Mouse (Mus musculus): ENCODE results near the gene Mrpl45.

Gene Mrpl45

DNA sequence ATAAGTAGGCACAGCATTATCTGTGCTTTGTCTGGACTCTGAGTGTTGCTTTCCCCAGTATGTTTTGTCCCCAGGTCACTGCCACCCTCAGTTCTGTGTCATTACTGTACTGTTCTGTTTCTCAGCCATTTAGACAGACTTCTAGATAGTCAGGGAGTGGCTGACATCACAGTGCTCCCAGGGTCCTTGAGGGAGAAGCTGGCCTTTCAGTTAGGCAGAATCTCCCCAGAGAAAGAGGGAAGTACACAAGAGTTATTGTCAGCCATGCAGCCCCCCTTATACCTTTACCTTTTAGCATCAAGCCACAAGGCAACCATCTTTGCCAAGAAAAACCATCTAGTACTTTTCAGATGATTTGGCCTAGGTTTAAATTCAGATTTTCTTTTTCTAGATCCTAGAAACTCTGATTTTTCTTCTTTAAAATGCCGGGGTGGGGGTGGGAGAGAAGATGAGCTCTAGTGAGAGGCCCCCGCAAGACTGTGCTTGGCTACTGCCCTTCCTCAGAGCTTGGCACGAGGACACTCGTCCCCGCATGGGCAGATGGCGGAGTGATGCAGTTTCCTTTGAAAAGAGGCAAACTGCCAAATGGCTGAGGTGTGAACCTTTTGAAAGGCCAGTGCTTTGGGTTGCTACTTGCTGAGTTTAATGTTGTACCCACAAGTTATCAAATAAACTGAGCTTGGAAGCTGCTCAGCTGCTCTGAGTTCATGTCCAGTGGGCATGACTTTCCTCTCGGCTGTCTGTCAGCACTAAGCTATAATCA, 55.0 kb downstream of the Mrpl45 start:
- DNase-seq = no peak

DNA sequence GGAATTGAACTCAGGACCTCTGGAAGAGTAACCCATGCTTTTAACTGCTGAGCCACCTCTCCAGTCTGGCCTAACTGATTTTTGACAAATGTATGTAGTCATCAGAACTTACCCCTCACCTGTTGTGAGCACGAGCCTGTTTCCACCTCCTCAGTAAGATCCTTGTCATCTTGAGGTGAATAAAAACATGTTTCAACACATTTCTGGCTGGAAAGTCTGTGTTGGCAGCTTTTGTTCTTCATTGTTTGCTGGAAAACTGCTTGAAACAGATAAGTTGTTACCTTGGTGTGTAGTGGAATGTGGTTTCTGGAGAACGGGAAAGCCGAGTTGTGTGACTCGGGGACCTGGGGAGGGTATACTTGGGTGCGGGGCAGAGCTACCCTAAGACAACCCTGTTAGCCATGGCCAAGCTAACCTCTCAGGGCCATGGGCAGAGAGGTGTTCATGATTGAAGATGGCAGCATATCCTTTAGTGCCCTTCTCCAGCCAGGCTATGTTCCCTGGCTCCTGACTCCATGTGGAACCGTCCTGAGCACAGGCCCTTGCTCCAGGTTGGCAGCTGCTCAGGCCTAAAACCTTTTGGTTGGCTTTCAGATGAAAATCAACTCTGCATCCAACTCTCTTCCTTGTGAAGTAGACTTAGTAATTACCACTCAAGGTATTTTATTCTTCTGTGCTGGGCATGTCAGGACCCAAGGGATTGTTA, 56.8 kb downstream of the Mrpl45 start:
- DNase-seq = no peak

DNA sequence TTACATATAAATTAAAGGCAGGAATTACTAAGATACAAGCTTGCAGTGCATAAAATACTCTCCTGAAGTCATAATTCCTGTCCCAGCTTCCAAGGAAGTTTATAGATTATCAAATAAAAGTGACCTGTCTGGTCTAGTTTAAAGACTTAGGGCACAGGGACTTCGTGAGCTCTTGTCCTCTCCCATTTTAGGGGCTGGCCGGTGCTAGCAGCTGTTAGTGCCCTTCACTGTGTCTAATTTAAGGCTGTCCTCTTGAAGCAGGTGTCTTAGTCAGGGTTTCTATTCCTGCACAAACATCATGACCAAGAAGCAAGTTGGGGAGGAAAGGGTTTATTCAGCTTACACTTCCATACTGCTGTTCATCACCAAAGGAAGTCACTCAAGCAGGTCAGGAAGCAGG, 57.9 kb downstream of the Mrpl45 start:
- no peak for DNase-seq

Measured in thymus, adult 18-20 months (tissue).